29 mouse cellular contexts compared by ENCODE assay signal in the genomic region with DNA sequence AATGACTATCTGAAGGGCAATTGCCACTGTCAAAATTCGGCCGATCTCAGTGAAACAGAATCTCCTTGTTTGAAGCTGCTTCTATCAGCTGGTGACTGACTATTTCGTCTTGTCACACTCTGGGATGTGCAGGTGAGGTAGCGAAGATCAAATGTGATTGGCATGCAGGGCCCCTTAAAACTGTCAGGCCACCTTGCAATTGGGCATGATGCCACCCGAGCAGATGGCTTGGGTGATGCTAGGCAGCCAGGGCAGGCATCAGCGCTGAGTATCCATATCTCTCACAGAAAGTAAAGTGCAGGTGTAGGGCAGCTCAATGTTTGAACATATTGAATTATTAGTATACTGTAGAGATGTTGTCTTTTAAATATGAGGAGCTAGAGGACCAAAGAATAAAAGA.
DNase-seq lines count a peak whose midpoint lies in the region; ATAC-seq and TF ChIP-seq lines count a peak whose summit lies in the region.
"Had no signal": no experiment of that assay in that cellular context is flagged by ENCODE, and none has a peak within 500 bp of the region (broad histone marks: within the 10 kb centered on the region; RNA-seq: fewer than 3 reads in every experiment).

No protein-coding gene starts in this region.

- no peaks in the 10 kb centered on the region for H3K27me3 ChIP-seq in hindbrain, postnatal 0 days (ENCODE audit: insufficient read depth, low read length)
- H3K27me3 ChIP-seq in hindbrain, embryonic 11.5 days (ENCODE audit: control insufficient read depth, insufficient read depth, low read length): no peaks in the 10 kb centered on the region
- H3K27me3 ChIP-seq: liver, embryonic 15.5 days; lung, embryonic 15.5 days; neural tube, embryonic 13.5 days; stomach, embryonic 15.5 days had no signal

- peak; percentile 56 for DNase-seq in hindbrain, postnatal 0 days (ENCODE audit: low spot score)
- no peak for DNase-seq in hindbrain, embryonic 11.5 days (ENCODE audit: low spot score)
- peak; percentile 45 for DNase-seq in cerebellum, adult 11-12 months
- peak; percentile 32 for DNase-seq in cerebellum, adult 9-10 months
- peak; percentile 62 to 69 for DNase-seq in cerebellum, postnatal 36 days
- DNase-seq in neural tube, embryonic 10.5 days (ENCODE audit: extremely low spot score, low spot score): no peak
- DNase-seq: adrenal gland, adult 2 months; gastrocnemius, adult 2 months; gastrocnemius, postnatal 36 days; heart, adult 2 months; kidney, adult 8-10 months; kidney, postnatal 4 days; layer of hippocampus, postnatal 36 days; liver; right cerebral cortex, postnatal 14 days had no signal

- no peak overlapping the region for H3K4me2 ChIP-seq in hindbrain, postnatal 0 days (ENCODE audit: low read depth, low read length)
- H3K4me2 ChIP-seq in hindbrain, embryonic 11.5 days (replicated peaks; ENCODE audit: low read depth, low read length): no peak overlapping the region
- H3K4me2 ChIP-seq: heart, embryonic 12.5 days; liver, embryonic 15.5 days; lung, embryonic 15.5 days; midbrain, embryonic 11.5 days; neural tube, embryonic 13.5 days; stomach, embryonic 15.5 days had no signal

- H3K27ac ChIP-seq in hindbrain, postnatal 0 days: no peak overlapping the region
- H3K27ac ChIP-seq in hindbrain, embryonic 11.5 days (ENCODE audit: low read depth, low read length): no peak overlapping the region
- H3K27ac ChIP-seq: gastrocnemius, adult 2 months; heart, adult 2 months; kidney, postnatal 0 days; liver, embryonic 15.5 days; lung, embryonic 15.5 days; neural tube, embryonic 13.5 days; stomach, embryonic 15.5 days had no signal

- no peak for TF ChIP-seq CTCF in hindbrain, postnatal 0 days (IDR thresholded peaks at IDR 0.05; ENCODE audit: low read depth)

- no peak overlapping the region for H3K9ac ChIP-seq in hindbrain, postnatal 0 days (replicated peaks; ENCODE audit: low read length)
- H3K9ac ChIP-seq in hindbrain, embryonic 11.5 days (ENCODE audit: low read depth, low read length): no peak overlapping the region
- H3K9ac ChIP-seq: heart, embryonic 12.5 days; liver, embryonic 15.5 days; lung, embryonic 15.5 days; neural tube, embryonic 13.5 days; stomach, embryonic 15.5 days had no signal

- H3K9me3 ChIP-seq in hindbrain, postnatal 0 days (ENCODE audit: low read length): no peaks in the 10 kb centered on the region
- no peaks in the 10 kb centered on the region for H3K9me3 ChIP-seq in hindbrain, embryonic 11.5 days (ENCODE audit: control insufficient read depth, low read length)
- H3K9me3 ChIP-seq: heart, embryonic 12.5 days; liver, embryonic 15.5 days; lung, embryonic 15.5 days; neural tube, embryonic 13.5 days; stomach, embryonic 15.5 days had no signal

- 0 out of 2 replicates have a peak, but pooled peaks have one; percentile 45 for ATAC-seq in hindbrain, postnatal 0 days
- ATAC-seq in hindbrain, embryonic 11.5 days (ENCODE audit: low FRiP score): no peak
- ATAC-seq in granulocyte monocyte progenitor cell, adult 5-6 weeks (replicated peaks; ENCODE audit: poor library complexity, severe bottlenecking): no peak
- ATAC-seq: activated CD4-positive, CD25-positive, alpha-beta regulatory T cell, adult 4 months; forebrain, embryonic 16.5 days; intestine, embryonic 16.5 days; midbrain, embryonic 16.5 days had no signal

- H3K36me3 ChIP-seq in hindbrain, postnatal 0 days (ENCODE audit: insufficient read depth, low read length): no peaks in the 10 kb centered on the region
- no peaks in the 10 kb centered on the region for H3K36me3 ChIP-seq in hindbrain, embryonic 11.5 days (ENCODE audit: control insufficient read depth, insufficient read depth, low read length)
- H3K36me3 ChIP-seq: heart, embryonic 12.5 days; liver, embryonic 15.5 days; lung, embryonic 15.5 days; neural tube, embryonic 13.5 days; stomach, embryonic 15.5 days had no signal

- H3K4me1 ChIP-seq in hindbrain, postnatal 0 days (ENCODE audit: insufficient read depth, low read length): peaks cover 4% of the 10 kb centered on the region; the same call in 1 of the 2 replicates
- no peaks in the 10 kb centered on the region for H3K4me1 ChIP-seq in hindbrain, embryonic 11.5 days (replicated peaks; ENCODE audit: control insufficient read depth, insufficient read depth, low read length)
- H3K4me1 ChIP-seq: heart, embryonic 12.5 days; liver, embryonic 15.5 days; lung, embryonic 15.5 days; stomach, embryonic 15.5 days had no signal

- no peak overlapping the region for H3K4me3 ChIP-seq in hindbrain, postnatal 0 days (ENCODE audit: low read length)
- no peak overlapping the region for H3K4me3 ChIP-seq in hindbrain, embryonic 11.5 days (ENCODE audit: low read depth, low read length)
- H3K4me3 ChIP-seq: erythroblast, embryonic 14.5 days; gastrocnemius, adult 2 months; heart, adult 2 months; heart, embryonic 12.5 days; liver, embryonic 15.5 days; lung, embryonic 15.5 days; myocyte; neural tube, embryonic 13.5 days; stomach, embryonic 15.5 days had no signal

- 60% methylated on average over 6 of the region's 6 CpGs for WGBS in hindbrain, postnatal 0 days
- 84% methylated on average over 6 of the region's 6 CpGs for WGBS in hindbrain, embryonic 11.5 days

Comparison
In these comparisons a context has a peak if more than half of its experiments do, and no peak if none do; other contexts are left out.
1. DNase-seq: peak in hindbrain, postnatal 0 days (single experiment), cerebellum, adult 11-12 months (single experiment), cerebellum, adult 9-10 months (single experiment) and cerebellum, postnatal 36 days (2 of 2); none in hindbrain, embryonic 11.5 days (single experiment) and neural tube, embryonic 10.5 days (single experiment).